Mouse (Mus musculus): ENCODE measurements around the gene Klc4.

The Klc4 gene

DNA sequence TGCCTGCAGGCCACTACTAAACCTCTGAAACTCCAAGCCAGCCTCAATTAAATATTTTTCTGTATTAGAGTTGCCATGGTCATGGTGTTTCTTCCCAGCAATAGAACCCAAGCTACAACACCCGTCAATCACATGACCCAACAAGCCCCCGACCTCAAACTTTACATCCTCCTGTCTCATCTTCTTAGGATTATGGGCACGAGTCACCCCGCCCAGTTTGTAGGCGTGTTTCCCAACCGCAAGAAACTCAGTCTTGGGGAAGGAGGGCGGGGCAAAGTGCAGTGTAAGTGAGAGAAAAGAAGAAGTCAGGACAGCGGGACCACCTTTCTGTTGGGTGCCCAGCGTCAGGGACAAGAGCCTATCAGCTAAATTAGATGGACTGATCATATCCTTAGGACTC is 57.6 kb downstream of the Klc4 start:
- peak; percentile 16 for DNase-seq

GRCm38 (mm10) chr17:46586327-46586726 is 59.5 kb downstream of the Klc4 start:
- DNase-seq, result no peak
